Mouse (Mus musculus): ENCODE measurements around the gene Gm21704. TPM values are rescaled to one million over a fixed set of nuclear protein-coding genes. Genes with fewer than 3 reads are reported as not detected.
"Not testable (repeated sequence)": the region's sequence is repeated elsewhere in the genome, so short reads cannot be mapped to it uniquely, and the experiment has no call there.

Gm21704 gene
- not detected for total RNA-seq (2021)
- long read RNA-seq, experiment 1, result 0 reads
- long read RNA-seq, experiment 2, result 0 reads

- H3K27ac ChIP-seq; DNase-seq (ENCODE audit: extremely low spot score in 1 of 2, low spot score in 2 of 2); intact Hi-C loops (cut with DNase I); H3K4me3 ChIP-seq: not testable (repeated sequence)
Measured at GRCm38 (mm10) chrY:3410067-3410466, at the start of gene Gm21704, which contains the start of gene Gm21708. TSS of gene Gm21704 (minus strand) at chrY:3410167. TSS of gene Gm21708 (minus strand) at chrY:3410167.

DNA sequence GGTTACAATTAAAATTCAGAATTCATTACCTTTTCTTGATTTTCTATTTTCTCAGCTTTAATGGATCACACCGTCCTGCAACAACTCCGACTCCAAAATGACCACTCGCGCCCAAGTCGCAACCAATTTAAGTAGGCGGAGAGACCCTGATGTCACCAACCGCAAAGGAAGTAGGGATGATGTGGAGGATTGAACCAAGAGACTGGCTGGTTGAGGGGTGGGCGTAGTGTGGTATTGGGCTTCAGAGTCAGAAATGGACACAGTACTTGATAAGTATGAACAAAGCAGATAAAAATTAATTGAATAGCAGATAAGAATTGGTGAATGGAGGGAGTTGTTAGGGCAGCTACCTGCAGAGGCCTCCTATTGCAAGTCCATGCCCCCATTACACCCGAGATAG is 64.7 kb downstream of the Gm21704 start, which contains the start of gene Gm21693:
Gene Gm21693 (minus strand): TSS at position 101 of the 400 bp plus-strand sequence.
- DNase-seq (ENCODE audit: extremely low spot score in 1 of 2, low spot score in 2 of 2); H3K27ac ChIP-seq; H3K4me3 ChIP-seq; intact Hi-C loops (cut with DNase I): not testable (repeated sequence)

DNA sequence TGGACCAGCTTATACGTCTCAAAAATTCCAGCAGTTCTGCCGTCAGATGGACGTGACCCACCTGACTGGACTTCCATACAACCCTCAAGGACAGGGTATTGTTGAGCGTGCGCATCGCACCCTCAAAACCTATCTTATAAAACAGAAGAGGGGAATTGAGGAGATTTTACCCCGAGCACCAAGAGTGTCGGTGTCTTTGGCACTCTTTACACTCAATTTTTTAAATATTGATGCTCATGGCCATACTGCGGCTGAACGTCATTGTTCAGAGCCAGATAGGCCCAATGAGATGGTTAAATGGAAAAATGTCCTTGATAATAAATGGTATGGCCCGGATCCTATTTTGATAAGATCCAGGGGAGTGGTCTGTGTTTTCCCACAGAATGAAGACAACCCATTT is 69.3 kb downstream of the Gm21704 start:
- DNase-seq (ENCODE audit: extremely low spot score in 1 of 2, low spot score in 2 of 2); intact Hi-C loops (cut with DNase I): not testable (repeated sequence)

More for the DNA sequence above, 69.3 kb downstream of the Gm21704 start:
- H3K27ac ChIP-seq, H3K4me3 ChIP-seq: not testable (repeated sequence)

Other genes starting within 250 kb of the Gm21704 start
- not detected for gene Gm21677, start 103.7 kb downstream of the Gm21704 start, total RNA-seq (2021)
- not detected for gene Gm21693, start 64.8 kb downstream of the Gm21704 start, total RNA-seq (2021)
- not detected for gene Gm21708, start within 50 bp of the Gm21704 start, total RNA-seq (2021)

Measured in left cerebral cortex, adult 2 months (tissue).